Mouse (Mus musculus) spleen, postnatal 4 days (tissue): ENCODE data around the gene Cd59b.
A peak's percentile ranks its signal among the peaks of the same experiment; 100 is the strongest.
"Not testable (repeated sequence)": the region's sequence is repeated elsewhere in the genome, so short reads cannot be mapped to it uniquely, and the experiment has no call there.

Experiments
- DNase-seq, 2 experiments: peaks; one replicate each; pipeline ENCODE4 v3.0.0; 2022; ENCODE audit warnings: low spot score in 2 of 2

Gene Cd59b

GRCm38 (mm10) chr2:104064152-104064551, 5.5 kb upstream of the Cd59b start:
- DNase-seq: no peak

GRCm38 (mm10) chr2:104065526-104065925, 4.1 kb upstream of the Cd59b start, which contains the start of gene Gm10912:
TSS of gene Gm10912 (plus strand) at chr2:104065826.
- DNase-seq: not testable (repeated sequence)

- DNase-seq: not testable (repeated sequence)
Observed at GRCm38 (mm10) chr2:104068450-104068849, 1.2 kb upstream of the Cd59b start, which contains the start of gene Gm10799. TSS of gene Gm10799 (minus strand) at chr2:104068550.

GRCm38 (mm10) chr2:104078285-104078684, 8.6 kb downstream of the Cd59b start:
- not testable (repeated sequence) for DNase-seq

GRCm38 (mm10) chr2:104081436-104082050, 11.9 kb downstream of the Cd59b start:
- DNase-seq: not testable (repeated sequence)

GRCm38 (mm10) chr2:104082474-104082873, 12.8 kb downstream of the Cd59b start:
- DNase-seq: peak in 1 of 2 experiments; percentile 24

GRCm38 (mm10) chr2:104084027-104084426, 14.4 kb downstream of the Cd59b start:
- DNase-seq: peak in 1 of 2 experiments; percentile 49

- peak in 1 of 2 experiments; percentile 50 for DNase-seq
Observed at GRCm38 (mm10) chr2:104087562-104087961, 17.9 kb downstream of the Cd59b start.

GRCm38 (mm10) chr2:104093305-104093704, 23.7 kb downstream of the Cd59b start:
- DNase-seq: no peak

GRCm38 (mm10) chr2:104095741-104096213, 26.1 kb downstream of the Cd59b start, which contains the start of gene Cd59a:
TSS of gene Cd59a (plus strand) at chr2:104095801.
- DNase-seq: peak; percentile 91

- no peak for DNase-seq
Observed at GRCm38 (mm10) chr2:104096256-104096655, 26.6 kb downstream of the Cd59b start.

- DNase-seq: not testable (repeated sequence)
Observed at GRCm38 (mm10) chr2:104096796-104097195, 27.1 kb downstream of the Cd59b start.

GRCm38 (mm10) chr2:104097396-104097795, 27.7 kb downstream of the Cd59b start:
- not testable (repeated sequence) for DNase-seq

GRCm38 (mm10) chr2:104098529-104099230, 29.0 kb downstream of the Cd59b start:
- DNase-seq: peak in 1 of 2 experiments; percentile 37

GRCm38 (mm10) chr2:104099231-104099585, 29.6 kb downstream of the Cd59b start:
- DNase-seq: no peak

- DNase-seq: no peak
Observed at GRCm38 (mm10) chr2:104099946-104100345, 30.3 kb downstream of the Cd59b start.

GRCm38 (mm10) chr2:104104800-104105199, 35.2 kb downstream of the Cd59b start:
- DNase-seq: no peak

GRCm38 (mm10) chr2:104109021-104109420, 39.4 kb downstream of the Cd59b start:
- not testable (repeated sequence) for DNase-seq

GRCm38 (mm10) chr2:104109528-104109927, 39.9 kb downstream of the Cd59b start:
- no peak for DNase-seq

- DNase-seq: no peak
Observed at GRCm38 (mm10) chr2:104110031-104110430, 40.4 kb downstream of the Cd59b start.

GRCm38 (mm10) chr2:104111170-104111797, 41.6 kb downstream of the Cd59b start:
- not testable (repeated sequence) for DNase-seq

- DNase-seq: not testable (repeated sequence)
Observed at GRCm38 (mm10) chr2:104113563-104113962, 43.9 kb downstream of the Cd59b start.
